Mouse (Mus musculus) thymus, adult 18-20 months (tissue): ENCODE measurements at regions not wholly inside any gene's neighbourhood (a gene's known extent, or its start where the extent isn't known, plus 50 kb on each side); places are given as distances from the start of the nearest gene placed in this dataset.
"Not testable (repeated sequence)": the region's sequence is repeated elsewhere in the genome, so short reads cannot be mapped to it uniquely, and the experiment has no call there.

Experiments used
- DNase-seq, 2 experiments: peaks; one replicate each; pipeline ENCODE4 v3.0.0; 2022; ENCODE audit warnings: mixed read lengths in 2 of 2

DNA sequence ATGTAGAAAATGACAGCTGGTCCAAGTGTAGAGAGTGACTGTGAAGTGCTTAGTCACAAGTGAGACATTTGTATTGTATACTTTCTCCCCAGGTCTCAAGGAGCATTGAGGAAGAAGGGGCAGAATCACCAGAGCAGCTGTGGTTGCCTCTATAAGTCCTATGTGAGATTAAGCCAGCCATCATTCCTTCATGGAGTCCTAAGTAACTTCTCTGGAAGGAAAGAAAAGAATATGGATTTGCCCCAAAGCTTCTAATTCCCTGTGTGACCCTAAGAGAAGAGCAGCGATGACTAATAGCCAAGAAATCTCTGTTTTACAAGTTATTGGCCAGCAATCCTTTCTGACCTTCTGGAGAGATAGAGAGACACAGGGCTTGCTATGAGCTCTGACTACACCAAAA lies 856.5 kb downstream of the Gm9195 start:
- no peak for DNase-seq

DNA sequence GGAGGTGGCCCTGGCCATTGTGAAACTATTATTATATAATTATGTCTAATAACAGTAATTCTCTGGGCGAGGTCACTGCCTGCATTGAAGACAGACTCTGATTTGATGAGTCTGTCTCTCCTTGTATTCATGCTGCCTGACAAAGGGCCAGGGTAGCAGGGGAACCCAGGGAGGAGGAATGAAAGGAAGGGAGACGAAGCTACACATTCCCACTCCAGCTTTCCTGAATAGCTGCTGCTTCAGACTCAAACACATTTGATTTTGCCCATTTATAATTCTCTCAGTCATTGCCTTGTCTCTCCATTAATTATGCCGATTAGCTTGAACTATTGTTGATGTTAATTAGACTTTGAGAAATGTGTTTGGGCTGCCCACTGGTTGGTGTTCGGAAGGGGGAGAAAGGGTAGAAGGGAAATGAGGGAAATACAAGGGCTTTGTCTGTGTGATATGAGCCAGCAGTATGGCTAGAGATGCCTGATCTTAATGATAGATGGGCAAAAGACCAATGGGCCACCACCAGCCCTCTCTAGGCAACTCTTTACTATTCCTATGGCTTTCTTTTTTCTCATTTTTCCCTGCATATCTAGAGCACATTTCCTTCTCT lies 881.8 kb downstream of the Gm9195 start:
- DNase-seq: no peak

DNA sequence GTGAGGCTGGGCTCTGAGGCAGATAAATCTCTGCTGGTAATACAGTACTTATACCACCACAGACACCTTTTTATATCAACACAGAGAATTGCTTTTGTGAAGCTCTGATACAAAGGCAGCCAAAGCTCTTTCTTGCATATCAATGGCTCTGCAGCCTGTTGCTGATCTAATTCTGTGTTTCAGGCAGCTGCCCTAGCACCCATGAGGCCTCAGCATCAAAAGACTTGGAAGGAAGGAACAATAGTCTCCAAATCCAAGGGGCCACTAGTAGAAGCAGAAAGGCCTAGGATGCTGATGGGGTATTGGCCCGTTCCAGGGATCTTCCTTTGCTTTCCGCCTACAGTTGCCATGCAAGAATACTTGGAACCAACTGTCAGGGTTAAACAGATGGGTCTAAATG lies 887.9 kb downstream of the Gm9195 start:
- DNase-seq: no peak

DNA sequence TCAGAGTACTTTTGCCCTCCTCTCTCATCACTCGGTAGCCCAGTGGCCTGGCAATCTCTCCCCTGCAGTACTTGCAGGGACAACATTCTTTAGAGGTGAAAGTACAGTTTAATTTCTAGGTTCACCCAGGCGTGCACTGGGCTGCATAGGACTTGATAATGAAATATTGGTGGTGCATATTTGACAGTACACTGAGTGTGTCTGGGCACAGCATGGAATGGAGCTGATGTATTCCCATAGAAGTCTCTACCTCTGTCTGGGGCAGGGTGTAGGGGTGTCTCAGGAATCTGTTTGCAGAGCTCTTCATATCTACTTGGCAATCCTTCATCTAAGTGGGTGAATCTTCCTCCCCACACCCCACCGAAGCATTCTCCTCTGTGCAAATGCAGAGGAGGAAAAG lies 893.8 kb downstream of the Gm9195 start:
- DNase-seq: no peak

DNA sequence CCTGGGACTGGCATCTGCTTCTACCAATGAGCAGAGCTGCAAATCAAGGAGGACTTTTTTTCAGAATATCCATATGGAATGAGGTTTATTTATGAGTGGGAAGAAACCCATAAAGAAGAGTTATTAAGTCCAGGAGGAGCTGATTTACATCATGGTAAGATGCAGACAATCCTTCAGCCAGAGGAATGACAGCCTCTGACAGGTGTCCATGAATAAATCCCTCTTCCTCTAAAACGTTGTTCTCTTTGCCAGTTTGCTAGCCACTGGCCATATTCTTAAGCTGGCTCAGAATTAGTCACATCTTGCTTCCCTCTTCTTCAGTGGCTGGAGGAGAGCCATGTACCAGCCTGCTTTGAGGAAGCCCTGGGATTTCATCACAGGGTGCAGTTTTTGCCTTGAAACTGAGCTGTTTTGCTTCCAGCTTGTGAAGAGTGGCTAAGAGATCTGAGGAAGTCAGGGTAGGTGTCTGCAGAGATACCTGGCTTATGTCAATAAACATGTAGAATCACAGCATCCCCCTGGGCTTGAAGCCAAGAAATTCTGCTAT lies 902.9 kb downstream of the Gm9195 start:
- DNase-seq: no peak

DNA sequence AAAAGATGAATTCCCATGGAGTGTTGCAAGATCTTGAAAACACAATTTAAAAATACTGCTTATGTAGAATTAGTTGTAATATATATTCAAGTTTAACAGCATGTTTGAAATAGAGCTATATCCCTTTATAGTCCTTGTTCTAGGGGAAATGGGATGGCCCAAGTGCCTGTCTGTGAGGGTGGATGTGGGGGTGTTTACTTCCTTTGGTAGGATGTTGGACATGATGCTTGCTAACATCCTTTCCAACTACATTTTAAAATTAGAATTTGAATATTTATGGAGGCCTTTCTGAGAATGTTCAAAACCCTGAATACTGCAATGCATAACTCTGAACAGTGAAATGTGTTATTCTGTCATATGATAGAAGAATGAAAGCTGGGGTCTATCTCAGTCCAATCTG lies 903.6 kb downstream of the Gm9195 start:
- DNase-seq: no peak

DNA sequence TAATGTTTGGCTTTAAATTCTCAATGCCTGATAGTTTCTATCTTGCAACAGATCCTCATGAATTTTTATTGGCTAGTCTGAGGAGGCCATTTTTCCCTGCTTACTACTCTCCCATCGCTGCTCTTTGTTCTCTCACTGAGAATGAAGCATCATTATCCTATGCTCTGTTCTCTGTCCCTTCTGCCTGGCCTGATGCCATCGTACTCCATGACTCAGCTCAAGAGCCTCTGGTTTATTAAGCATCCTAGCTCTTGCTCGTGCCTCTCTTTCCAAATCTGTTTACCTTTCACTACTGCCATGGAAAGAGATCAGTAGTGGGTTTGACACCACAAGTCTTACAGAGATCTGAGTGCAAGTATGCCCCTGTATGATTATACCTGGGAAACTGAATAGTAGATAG lies 926.8 kb downstream of the Gm9195 start:
- DNase-seq: no peak

DNA sequence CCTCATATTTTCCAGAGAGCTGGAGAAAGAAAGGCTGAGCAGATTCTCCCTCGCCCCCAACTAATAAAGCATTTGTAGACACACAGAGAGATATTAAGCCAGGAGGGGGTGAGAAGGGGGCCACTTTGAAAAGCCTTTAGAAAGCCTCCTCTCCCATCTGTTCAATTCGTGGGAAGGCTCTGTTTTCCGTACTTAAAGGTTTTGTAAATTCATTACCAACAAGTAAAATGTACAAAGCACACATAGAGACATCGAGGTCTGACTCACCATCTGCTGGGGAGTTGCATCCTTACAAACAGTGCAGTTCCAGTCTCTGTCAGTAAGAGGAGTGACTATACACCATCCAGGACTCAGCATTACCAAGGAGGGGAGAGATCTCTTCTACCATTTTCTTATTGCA lies 929.7 kb downstream of the Gm9195 start:
- no peak for DNase-seq

DNA sequence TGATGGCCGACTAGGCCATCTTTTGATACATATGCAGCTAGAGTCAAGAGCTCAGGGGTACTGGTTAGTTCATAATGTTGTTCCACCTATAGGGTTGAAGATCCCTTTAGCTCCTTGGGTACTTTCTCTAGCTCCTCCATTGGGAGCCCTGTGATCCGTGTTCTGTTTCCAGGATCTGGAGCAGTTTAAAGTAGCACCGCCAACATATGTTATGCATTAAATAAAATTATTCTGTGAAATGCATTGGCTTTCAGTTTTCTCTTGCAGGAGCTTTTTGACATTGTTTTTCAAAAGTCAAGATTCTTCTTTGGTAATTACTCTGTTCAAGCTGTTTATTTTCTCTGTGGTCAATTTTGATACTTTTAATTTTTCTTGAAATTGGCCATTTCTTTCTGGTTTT lies 937.3 kb downstream of the Gm9195 start:
- not testable (repeated sequence) for DNase-seq

DNA sequence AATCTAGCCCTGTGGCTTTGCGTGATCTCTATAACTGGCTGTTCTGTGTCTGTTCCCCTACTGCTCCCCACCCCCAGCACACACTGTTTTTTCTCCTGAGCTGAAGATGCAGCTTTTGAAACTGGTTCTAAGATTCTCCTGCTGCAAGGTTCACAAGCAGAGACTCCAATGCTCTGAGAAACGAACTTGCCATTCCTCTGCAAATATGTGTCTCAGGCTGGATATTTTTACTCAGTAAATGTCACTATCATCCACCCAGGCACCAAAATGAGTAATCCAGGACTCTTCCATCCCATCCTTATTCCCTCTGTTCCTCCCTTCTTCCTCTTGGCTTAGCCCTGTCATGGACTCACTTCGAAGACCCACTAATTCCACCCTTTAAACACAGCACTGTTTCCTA lies 943.9 kb upstream of the Fam160b2 start:
- no peak for DNase-seq

DNA sequence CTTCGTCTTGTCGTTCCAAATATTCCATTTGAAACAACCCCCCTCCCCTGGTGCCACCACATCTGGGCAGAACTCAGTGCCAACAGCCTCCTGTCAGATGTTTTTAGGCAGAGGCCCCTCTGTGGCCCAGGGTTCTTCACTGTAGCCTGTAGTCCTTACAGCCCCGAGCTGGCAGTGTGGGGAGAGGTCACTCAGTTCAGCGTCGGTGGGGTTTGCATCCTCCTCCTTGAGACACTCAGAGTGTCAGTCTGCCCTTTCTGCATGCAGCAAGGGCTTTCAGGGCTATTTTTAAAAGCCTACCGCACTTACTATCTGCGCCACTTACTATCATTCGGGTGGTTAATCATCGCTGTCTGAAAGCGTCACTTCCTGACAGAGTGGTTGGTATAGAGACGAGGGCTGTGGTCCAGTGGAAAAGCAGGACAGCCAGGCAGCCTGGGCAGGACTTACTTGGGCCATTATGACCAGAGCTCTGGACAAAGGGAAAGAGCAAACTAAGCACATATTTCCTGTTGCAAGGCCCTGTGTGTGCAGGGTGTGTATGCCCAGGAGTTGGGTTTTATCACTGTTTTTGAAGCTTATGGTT lies 932.5 kb upstream of the Fam160b2 start:
- no peak for DNase-seq

DNA sequence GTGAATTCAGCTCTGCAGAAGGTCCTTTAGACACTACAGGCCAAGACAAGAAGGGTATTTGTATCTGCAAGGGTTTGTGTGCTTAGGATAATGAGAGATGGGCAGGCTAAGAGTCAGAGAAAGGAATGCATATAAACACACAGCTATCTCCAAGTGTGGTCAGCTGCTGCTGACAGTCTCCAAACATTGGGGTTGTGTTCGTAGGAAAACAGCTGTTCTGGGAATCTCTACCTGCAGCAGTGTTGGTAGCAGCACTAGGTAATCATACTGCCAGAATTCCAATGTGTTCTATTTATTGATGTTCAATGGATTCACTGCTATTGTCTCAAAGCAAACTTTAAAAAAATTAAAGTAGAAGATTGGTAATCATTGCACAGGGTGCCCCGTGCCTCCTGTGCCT lies 931.7 kb upstream of the Fam160b2 start:
- DNase-seq: no peak

DNA sequence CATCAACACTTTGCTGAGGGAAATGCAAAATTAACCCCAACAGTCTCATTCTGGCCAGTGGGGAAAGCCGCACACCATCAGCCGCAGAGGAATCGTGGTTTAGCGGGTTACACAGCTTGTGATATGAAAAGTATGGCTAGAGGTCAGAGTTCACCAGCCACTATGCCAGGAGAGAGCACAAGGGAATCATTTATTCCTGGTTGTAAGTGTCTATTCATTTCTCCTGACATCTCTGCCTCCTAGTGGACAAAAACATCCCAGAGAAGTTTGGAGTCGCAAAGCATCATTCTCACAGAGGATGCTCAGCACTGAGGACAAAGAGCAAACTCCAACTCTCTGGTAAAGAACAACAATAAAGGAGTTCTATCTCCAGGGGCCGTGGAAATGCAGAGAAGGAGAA lies 930.8 kb upstream of the Fam160b2 start:
- no peak for DNase-seq

DNA sequence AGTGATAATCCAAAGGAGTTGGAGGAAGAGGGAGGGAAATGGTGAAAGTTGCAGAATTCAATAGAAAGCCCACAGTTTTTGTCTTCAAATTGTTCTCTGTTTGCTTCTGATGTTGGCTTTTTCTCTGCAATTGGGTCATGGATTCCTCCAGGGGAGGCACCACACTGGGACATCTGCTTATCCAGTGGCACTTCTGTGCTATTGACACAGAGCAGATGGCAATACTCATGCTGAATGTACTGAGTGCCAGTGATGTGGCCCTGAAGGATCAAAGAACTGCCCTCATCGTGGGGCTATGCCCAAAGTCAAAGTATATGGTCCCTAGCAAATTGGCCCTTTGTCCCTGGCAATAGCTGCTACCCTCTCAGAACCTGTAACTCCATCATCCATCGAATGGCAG lies 918.9 kb upstream of the Fam160b2 start:
- no peak for DNase-seq

DNA sequence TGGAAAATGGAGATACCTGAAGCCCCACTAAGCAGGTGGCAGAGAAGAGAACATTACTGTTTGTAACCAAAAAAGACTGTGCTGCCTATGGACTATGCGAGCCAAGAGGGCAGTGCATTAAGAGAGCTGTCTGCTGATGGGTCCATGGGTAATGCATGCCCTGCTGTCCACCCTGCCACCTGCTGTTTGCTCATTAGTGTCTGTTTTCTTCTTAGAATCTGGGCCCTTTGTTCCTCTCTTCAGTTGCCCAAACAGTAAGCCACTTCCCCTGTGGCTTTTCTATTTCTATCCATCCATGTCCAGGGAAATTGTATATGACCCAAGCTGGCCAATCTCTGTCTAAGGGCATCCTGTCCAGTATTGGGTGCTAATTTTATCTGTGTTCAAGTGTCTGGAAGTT lies 901.2 kb upstream of the Fam160b2 start:
- DNase-seq: no peak

DNA sequence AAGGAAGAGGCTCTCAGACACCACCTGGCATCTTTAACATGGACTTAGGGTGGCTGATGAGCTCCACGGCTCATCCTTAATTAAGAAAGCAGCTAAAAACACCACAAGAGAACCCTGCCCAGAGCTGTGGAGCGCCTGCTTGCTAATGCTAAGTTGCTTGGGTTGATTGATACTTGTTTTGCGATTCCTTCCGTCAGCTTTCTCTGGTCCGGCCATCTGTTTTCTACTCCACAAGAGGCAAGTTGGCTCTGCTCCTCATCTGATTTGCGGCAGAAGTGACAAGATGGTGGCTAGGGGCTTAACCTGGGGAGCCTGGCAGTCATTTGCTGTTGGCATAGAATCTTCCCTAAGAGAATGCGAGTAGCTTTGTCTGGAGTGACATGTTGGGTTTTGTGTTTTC lies 891.6 kb upstream of the Fam160b2 start:
- DNase-seq: no peak

DNA sequence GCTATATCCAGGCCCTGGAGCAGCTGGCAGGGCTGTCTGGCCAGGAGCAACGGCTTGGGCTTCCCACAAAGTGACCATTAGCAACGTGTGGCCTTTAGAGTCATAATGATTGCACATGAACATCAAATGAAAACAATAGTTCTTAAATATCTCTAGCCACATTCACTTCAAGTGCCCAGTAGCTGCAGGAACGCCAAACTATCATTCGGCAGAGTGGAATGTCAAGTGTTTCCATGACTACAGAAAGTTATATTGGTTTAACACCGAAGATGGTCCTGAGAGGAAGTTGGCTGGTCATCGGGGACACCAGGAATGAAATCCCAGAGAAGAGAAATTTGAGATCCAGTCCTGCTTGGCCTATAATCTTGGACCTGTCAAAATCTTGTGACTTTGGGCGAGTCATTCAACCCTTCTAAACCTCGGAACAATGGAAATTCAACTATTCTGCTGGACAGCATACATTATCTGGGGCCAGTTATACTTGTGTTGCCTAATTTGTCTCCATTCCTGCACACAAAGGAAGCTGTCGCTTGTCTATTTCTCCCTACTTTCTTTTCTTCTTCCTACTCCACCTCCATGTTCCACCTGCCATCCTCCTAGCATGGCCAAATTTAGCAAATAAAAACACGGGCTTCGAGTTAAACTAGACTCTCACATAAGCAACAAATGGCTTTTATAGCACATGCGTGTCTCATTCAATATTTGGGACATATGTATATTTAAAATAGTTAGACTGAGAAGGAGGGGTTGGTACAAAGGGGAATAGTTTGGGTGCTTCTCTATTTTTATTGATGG lies 886.7 kb upstream of the Fam160b2 start:
- no peak for DNase-seq

DNA sequence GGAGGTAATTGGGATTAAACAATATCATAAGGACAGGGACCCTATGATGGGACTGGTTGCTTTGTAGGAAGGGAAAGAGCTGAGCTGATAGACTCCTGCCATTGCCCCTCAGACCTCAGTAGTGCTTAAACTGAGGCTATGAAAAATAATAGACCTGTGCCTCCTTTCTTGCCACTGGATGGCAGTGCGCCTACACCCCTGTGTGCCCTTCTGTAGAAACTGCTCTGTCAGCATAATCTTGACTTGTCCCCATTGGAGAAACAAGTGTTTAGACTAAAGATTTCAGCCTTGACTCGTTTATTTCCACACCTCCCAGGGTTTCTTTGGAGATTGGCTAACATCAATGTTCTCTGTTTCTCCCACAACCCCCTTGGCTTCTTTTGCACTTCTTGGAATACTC lies 876.0 kb upstream of the Fam160b2 start:
- DNase-seq: no peak

DNA sequence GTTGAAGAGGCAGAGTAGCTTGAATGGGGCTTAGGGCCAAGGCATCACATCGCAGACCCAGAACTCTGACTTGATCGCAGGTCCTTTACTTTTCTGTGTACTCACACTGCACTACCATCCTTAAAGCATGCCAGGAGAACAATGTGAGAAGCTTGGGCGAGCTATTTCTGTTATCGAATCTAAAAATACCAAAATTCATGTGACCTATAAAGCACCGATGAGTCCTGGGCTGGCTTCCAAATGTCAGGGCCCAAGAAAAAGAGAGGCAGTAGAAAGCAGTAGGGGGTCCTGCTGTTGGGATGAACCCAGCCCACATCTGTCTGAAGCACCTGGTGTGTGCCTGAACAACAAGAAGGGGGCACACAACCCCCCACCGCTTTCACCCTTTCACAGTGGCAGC lies 874.3 kb upstream of the Fam160b2 start:
- DNase-seq: no peak

DNA sequence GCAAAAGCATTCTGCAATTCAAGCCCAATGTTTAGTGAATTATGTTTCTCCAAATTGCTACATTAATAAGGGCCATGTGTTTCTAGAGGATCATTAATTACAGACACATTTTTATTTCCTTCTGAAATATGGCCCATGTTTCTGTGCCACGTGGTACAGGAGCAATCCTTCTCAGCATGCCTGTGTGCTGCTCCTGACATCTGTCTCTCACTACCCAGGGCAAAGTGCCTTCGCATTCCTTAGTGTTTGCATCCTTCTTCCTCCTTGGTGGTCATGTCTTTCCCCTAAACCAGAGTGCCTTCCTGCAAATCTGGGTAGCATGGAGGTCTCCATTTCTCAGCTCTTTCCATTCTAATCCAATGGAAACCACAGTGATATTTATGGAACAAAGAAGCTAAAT lies 832.7 kb upstream of the Fam160b2 start:
- DNase-seq: no peak
